In the genomic region with DNA sequence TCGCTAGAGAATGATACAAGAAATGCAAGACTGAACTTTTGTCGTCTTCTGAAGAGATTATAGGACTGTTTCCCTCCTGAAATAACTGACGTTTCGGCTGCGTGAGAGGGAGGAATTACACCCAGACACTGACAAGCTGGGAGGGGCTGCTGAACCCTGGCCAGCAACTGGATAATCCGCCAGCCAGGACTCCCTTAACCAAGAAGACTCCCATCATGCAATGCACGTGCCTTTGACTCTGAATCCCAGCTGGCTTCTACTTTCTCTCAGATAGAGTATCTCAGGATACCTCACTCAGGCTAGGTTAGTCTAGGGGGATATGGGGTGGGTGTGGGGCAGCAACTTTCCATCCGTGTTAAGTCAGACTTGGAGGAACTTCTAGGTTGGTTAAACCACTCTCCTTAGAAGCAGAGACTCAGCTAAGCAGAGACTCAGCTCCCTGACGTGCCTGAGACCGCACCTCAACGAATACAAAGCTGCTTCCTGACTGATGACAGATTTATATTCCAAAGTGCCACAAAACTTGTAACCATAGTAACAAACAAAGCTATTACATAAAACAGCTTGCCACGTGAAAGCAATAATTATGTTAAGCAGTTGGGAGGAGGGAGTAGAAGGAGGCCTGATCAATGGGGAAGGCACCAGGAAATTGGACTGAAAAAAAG, we compare ENCODE assay signal across 8 mouse cellular contexts.
DNase-seq lines count a peak whose midpoint lies in the region; ATAC-seq lines count a peak whose summit lies in the region.

No protein-coding gene starts in this region.

- no peaks in the 10 kb centered on the region for H3K27me3 ChIP-seq in forebrain, embryonic 16.5 days (replicated peaks; ENCODE audit: control insufficient read depth, insufficient read depth, low read length)
- no peaks in the 10 kb centered on the region for H3K27me3 ChIP-seq in forebrain, embryonic 11.5 days (ENCODE audit: control insufficient read depth, insufficient read depth, low read length)
- no peaks in the 10 kb centered on the region for H3K27me3 ChIP-seq in kidney, embryonic 14.5 days (ENCODE audit: control insufficient read depth, insufficient read depth, low read length)

- no peaks in the 10 kb centered on the region for H3K9me3 ChIP-seq in forebrain, embryonic 16.5 days (ENCODE audit: control insufficient read depth, low read length)
- no peaks in the 10 kb centered on the region for H3K9me3 ChIP-seq in forebrain, embryonic 11.5 days (ENCODE audit: control insufficient read depth, low read length)
- no peaks in the 10 kb centered on the region for H3K9me3 ChIP-seq in kidney, embryonic 14.5 days (ENCODE audit: control insufficient read depth, low read length)

- H3K9ac ChIP-seq in forebrain, embryonic 16.5 days (replicated peaks; ENCODE audit: low read depth, low read length), result no peak overlapping the region
- H3K9ac ChIP-seq in forebrain, embryonic 11.5 days (ENCODE audit: low read length), result no peak overlapping the region
- H3K9ac ChIP-seq in kidney, embryonic 14.5 days (ENCODE audit: low read depth, low read length), result no peak overlapping the region

- H3K36me3 ChIP-seq in forebrain, embryonic 16.5 days (ENCODE audit: control insufficient read depth, insufficient read depth), result no peaks in the 10 kb centered on the region
- H3K36me3 ChIP-seq in forebrain, embryonic 11.5 days (ENCODE audit: control insufficient read depth, insufficient read depth, low read length), result no peaks in the 10 kb centered on the region
- H3K36me3 ChIP-seq in kidney, embryonic 14.5 days (ENCODE audit: control insufficient read depth, insufficient read depth, low read length), result no peaks in the 10 kb centered on the region

- no peak for DNase-seq in forebrain, embryonic 11.5 days (ENCODE audit: low spot score)
- DNase-seq in lung, postnatal 36 days, result peak; percentile 30
- DNase-seq in left cerebral cortex, postnatal 36 days (ENCODE audit: low spot score in 2 of 2), result no peak
- DNase-seq in layer of hippocampus, postnatal 25 days (ENCODE audit: extremely low spot score in 1 of 2, low spot score in 1 of 2), result no peak
- no peak for DNase-seq in right cerebral cortex, postnatal 36 days (ENCODE audit: low spot score in 2 of 2)

- no peak overlapping the region for H3K4me3 ChIP-seq in forebrain, embryonic 16.5 days (replicated peaks; ENCODE audit: low read length)
- H3K4me3 ChIP-seq in forebrain, embryonic 11.5 days (ENCODE audit: low read depth, low read length), result no peak overlapping the region
- H3K4me3 ChIP-seq in kidney, embryonic 14.5 days (ENCODE audit: low read length), result no peak overlapping the region

- peaks cover 4% of the 10 kb centered on the region for H3K4me1 ChIP-seq in forebrain, embryonic 16.5 days (replicated peaks; ENCODE audit: control insufficient read depth, insufficient read depth, low read length)
- no peaks in the 10 kb centered on the region for H3K4me1 ChIP-seq in forebrain, embryonic 11.5 days (replicated peaks; ENCODE audit: control insufficient read depth, insufficient read depth, low read length)
- peaks cover 4% of the 10 kb centered on the region; the same call in 1 of the 2 replicates for H3K4me1 ChIP-seq in kidney, embryonic 14.5 days (ENCODE audit: control insufficient read depth, insufficient read depth, low read length)

- 41% methylated on average over 12 of the region's 12 CpGs for WGBS in forebrain, embryonic 16.5 days
- 60% methylated on average over 12 of the region's 12 CpGs for WGBS in forebrain, embryonic 11.5 days
- 24% methylated on average over 12 of the region's 12 CpGs for WGBS in kidney, embryonic 14.5 days

- no peak overlapping the region for H3K4me2 ChIP-seq in forebrain, embryonic 16.5 days (ENCODE audit: low read length)
- no peak overlapping the region for H3K4me2 ChIP-seq in forebrain, embryonic 11.5 days (ENCODE audit: low read depth, low read length, severe bottlenecking)
- H3K4me2 ChIP-seq in kidney, embryonic 14.5 days (replicated peaks; ENCODE audit: low read depth, low read length), result no peak overlapping the region

- intact Hi-C loops in left cerebral cortex, postnatal 36 days (cut with DNase I), result no loop called here

- no peak overlapping the region for H3K27ac ChIP-seq in forebrain, embryonic 16.5 days (ENCODE audit: low read length)
- H3K27ac ChIP-seq in forebrain, embryonic 11.5 days (ENCODE audit: low read depth, low read length), result no peak overlapping the region
- no peak overlapping the region for H3K27ac ChIP-seq in kidney, embryonic 14.5 days (ENCODE audit: low read depth, low read length)

- peak; percentile 55 for ATAC-seq in forebrain, embryonic 16.5 days
- no peak for ATAC-seq in forebrain, embryonic 11.5 days (replicated peaks; ENCODE audit: low FRiP score)
- peak; percentile 92 for ATAC-seq in common myeloid progenitor, adult 5-6 weeks (replicated peaks; ENCODE audit: low read depth, poor library complexity, severe bottlenecking)
- ATAC-seq in kidney, embryonic 14.5 days (ENCODE audit: low FRiP score, low TSS enrichment), result 0 out of 2 replicates have a peak, but pooled peaks have one; percentile 43
